Mouse (Mus musculus) intestine, embryonic 15.5 days (tissue): Measurements from ENCODE around the gene AW011738. TPM values are rescaled to one million over a fixed set of nuclear protein-coding genes. Genes with fewer than 3 reads are reported as not detected.

ENCODE experiments used
- ATAC-seq: fragments of 200-750 bp; cut with Nextera tagmentation; 2 replicates; pipeline ENCODE4 v1.8.0; 2017; ENCODE audit warnings: moderate TSS enrichment, moderate library complexity
- H3K27ac ChIP-seq: fragments of 300-500 bp; sonication (generic); 2 replicates; pipeline ENCODE4 v1.5.1; 2015; ENCODE audit warnings: mild to moderate bottlenecking, inconsistent platforms
- H3K27me3 ChIP-seq: fragments of 300-500 bp; sonication (generic); replicated peaks from 2 replicates; pipeline ENCODE4 v1.6.1; 2015; ENCODE audit warnings: inconsistent platforms
- H3K36me3 ChIP-seq: fragments of 300-500 bp; sonication (generic); 2 replicates; pipeline ENCODE4 v1.6.1; 2015; ENCODE audit warnings: inconsistent platforms
- H3K4me1 ChIP-seq: fragments of 300-500 bp; sonication (generic); replicated peaks from 2 replicates; pipeline ENCODE4 v1.6.1; 2015; ENCODE audit warnings: inconsistent platforms
- H3K4me2 ChIP-seq: fragments of 300-500 bp; sonication (generic); replicated peaks from 2 replicates; pipeline ENCODE4 v1.6.1; 2015; ENCODE audit warnings: mild to moderate bottlenecking, inconsistent platforms
- H3K4me3 ChIP-seq: fragments of 300-500 bp; sonication (generic); replicated peaks from 2 replicates; pipeline ENCODE4 v1.5.1; 2015; ENCODE audit warnings: inconsistent platforms
- H3K9ac ChIP-seq: fragments of 300-500 bp; sonication (generic); 2 replicates; pipeline ENCODE4 v1.6.1; 2015; ENCODE audit warnings: inconsistent platforms
- H3K9me3 ChIP-seq: fragments of 300-500 bp; sonication (generic); 2 replicates; pipeline ENCODE4 v1.6.1; 2016; ENCODE audit warnings: inconsistent platforms
- WGBS: fragments of 180-500 bp; shearing (Covaris S2); methylation state at CpG from one replicate; pipeline ENCODE4 v1.1.7; 2015; 5-methylcytosine and 5-hydroxymethylcytosine counted together
- polyA plus RNA-seq: library from polyadenylated mRNA; unstranded; fragments of >200 nt; fragmentation: Nextera tagmentation; extraction: Ambion mirVana; gene quantifications from 2 replicates; pipeline ENCODE4 v1.2.1, GENCODE M21; 2015

The AW011738 gene
- 2.1 and 2.2 TPM in 2 replicates for polyA plus RNA-seq

GRCm38 (mm10) chr4:156203001-156203412 is at the start of gene AW011738:
TSS of gene AW011738 (plus strand) at chr4:156203304.
- under 1% methylated on average over 37 of the region's 39 CpGs for WGBS
- peak within 1 kb of the TSS; percentile 54 for H3K4me3 ChIP-seq

GRCm38 (mm10) chr4:156154771-156155170 is 48.3 kb upstream of the AW011738 start:
- Histone ChIP-seq H3K4me2 (no peak overlapping the region), H3K4me3 (no peak overlapping the region), H3K4me1 (no peaks in the 10 kb centered on the region), H3K27ac (no peak overlapping the region), H3K9ac (no peak overlapping the region), H3K36me3 (no peaks in the 10 kb centered on the region), H3K27me3 (no peaks in the 10 kb centered on the region), H3K9me3 (peaks cover 3% of the 10 kb centered on the region; the same call in 1 of the 2 replicates)
- WGBS, result 92% methylated on average over 3 of the region's 3 CpGs
- no peak for ATAC-seq

More at GRCm38 (mm10) chr4:156203001-156203412, at the start of gene AW011738:
- H3K4me1 ChIP-seq, result no peaks in the 10 kb centered on the region; the same call in 1 of the 2 replicates
- peaks cover 13% of the 10 kb centered on the region; the same call in 1 of the 2 replicates for H3K27me3 ChIP-seq
- ATAC-seq, result peak; percentile 77
- no peaks in the 10 kb centered on the region for H3K36me3 ChIP-seq
- peak within 1 kb of the TSS; percentile 46 for H3K9ac ChIP-seq
- no peaks in the 10 kb centered on the region for H3K9me3 ChIP-seq
- H3K27ac ChIP-seq, result peak within 1 kb of the TSS; percentile 45; the same call in 1 of the 2 replicates
- peak within 1 kb of the TSS; percentile 94 for H3K4me2 ChIP-seq

- Histone ChIP-seq H3K27ac (no peak overlapping the region), H3K9me3 (no peaks in the 10 kb centered on the region), H3K4me1 (no peaks in the 10 kb centered on the region), H3K4me2 (no peak overlapping the region), H3K4me3 (no peak overlapping the region), H3K36me3 (peaks cover 66% of the 10 kb centered on the region), H3K9ac (no peak overlapping the region), H3K27me3 (no peaks in the 10 kb centered on the region)
- WGBS, result 87% methylated on average over 9 of the region's 9 CpGs
- no peak for ATAC-seq
Observed at GRCm38 (mm10) chr4:156166477-156166876, 36.6 kb upstream of the AW011738 start.

- Histone ChIP-seq H3K9ac (no peak overlapping the region), H3K27me3 (no peaks in the 10 kb centered on the region), H3K9me3 (no peaks in the 10 kb centered on the region), H3K4me2 (no peak overlapping the region), H3K4me1 (no peaks in the 10 kb centered on the region), H3K27ac (no peak overlapping the region), H3K4me3 (no peak overlapping the region), H3K36me3 (peaks cover 75% of the 10 kb centered on the region)
- 91% methylated on average over 8 of the region's 8 CpGs for WGBS
- ATAC-seq, result no peak
Observed at GRCm38 (mm10) chr4:156168611-156169010, 34.5 kb upstream of the AW011738 start.

GRCm38 (mm10) chr4:156169129-156169528 is 34.0 kb upstream of the AW011738 start:
- Histone ChIP-seq H3K4me3 (no peak overlapping the region), H3K9ac (no peak overlapping the region), H3K9me3 (no peaks in the 10 kb centered on the region), H3K27me3 (no peaks in the 10 kb centered on the region), H3K4me2 (no peak overlapping the region), H3K27ac (no peak overlapping the region), H3K36me3 (peaks cover 77% of the 10 kb centered on the region), H3K4me1 (no peaks in the 10 kb centered on the region)
- whole genome bisulfite sequencing, result 96% methylated on average over 10 of the region's 10 CpGs
- ATAC-seq, result no peak

GRCm38 (mm10) chr4:156171828-156172227 is 31.3 kb upstream of the AW011738 start:
- H3K9ac ChIP-seq, result no peak overlapping the region
- no peak overlapping the region for H3K4me2 ChIP-seq
- no peaks in the 10 kb centered on the region for H3K4me1 ChIP-seq
- H3K4me3 ChIP-seq, result no peak overlapping the region
- H3K27ac ChIP-seq, result no peak overlapping the region
- H3K27me3 ChIP-seq, result no peaks in the 10 kb centered on the region
- H3K9me3 ChIP-seq, result no peaks in the 10 kb centered on the region
- no peak for ATAC-seq
- peaks cover 80% of the 10 kb centered on the region for H3K36me3 ChIP-seq
- 94% methylated on average over 11 of the region's 11 CpGs for WGBS

- peaks cover 52% of the 10 kb centered on the region for H3K36me3 ChIP-seq
- no peaks in the 10 kb centered on the region for H3K9me3 ChIP-seq
- H3K27ac ChIP-seq, result no peak overlapping the region
- no peak overlapping the region for H3K9ac ChIP-seq
- H3K27me3 ChIP-seq, result no peaks in the 10 kb centered on the region
- H3K4me3 ChIP-seq, result no peak overlapping the region
- H3K4me2 ChIP-seq, result no peak overlapping the region
- ATAC-seq, result no peak
- no peaks in the 10 kb centered on the region for H3K4me1 ChIP-seq
- 87% methylated on average over 9 of the region's 9 CpGs for WGBS
Observed at GRCm38 (mm10) chr4:156177630-156178029, 25.5 kb upstream of the AW011738 start.

- Histone ChIP-seq H3K36me3 (peaks cover 26% of the 10 kb centered on the region), H3K9ac (no peak overlapping the region), H3K4me2 (no peak overlapping the region), H3K27me3 (no peaks in the 10 kb centered on the region), H3K9me3 (no peaks in the 10 kb centered on the region), H3K4me3 (no peak overlapping the region), H3K4me1 (peaks cover 25% of the 10 kb centered on the region), H3K27ac (no peak overlapping the region)
- 82% methylated on average over 5 of the region's 5 CpGs for WGBS
- no peak for ATAC-seq
Observed at GRCm38 (mm10) chr4:156183747-156184146, 19.4 kb upstream of the AW011738 start.

- Histone ChIP-seq H3K27me3 (no peaks in the 10 kb centered on the region), H3K4me2 (no peak overlapping the region), H3K9ac (no peak overlapping the region), H3K4me1 (peaks cover 32% of the 10 kb centered on the region), H3K36me3 (peaks cover 19% of the 10 kb centered on the region), H3K9me3 (no peaks in the 10 kb centered on the region), H3K27ac (no peak overlapping the region), H3K4me3 (no peak overlapping the region)
- no peak for ATAC-seq
- WGBS, result 86% methylated on average over 7 of the region's 7 CpGs
Observed at GRCm38 (mm10) chr4:156184291-156184954, 18.7 kb upstream of the AW011738 start.

- Histone ChIP-seq H3K36me3 (peaks cover 15% of the 10 kb centered on the region), H3K4me2 (peak overlapping the region; percentile 43), H3K4me3 (peak overlapping the region; percentile 19), H3K9me3 (no peaks in the 10 kb centered on the region), H3K27ac (no peak overlapping the region), H3K4me1 (peaks cover 39% of the 10 kb centered on the region), H3K9ac (peak overlapping the region; percentile 30; the same call in 1 of the 2 replicates), H3K27me3 (no peaks in the 10 kb centered on the region)
- no peak for ATAC-seq
- 88% methylated on average over 13 of the region's 13 CpGs for WGBS
Observed at GRCm38 (mm10) chr4:156185456-156185949, 17.6 kb upstream of the AW011738 start.

- no peaks in the 10 kb centered on the region for H3K9me3 ChIP-seq
- peaks cover 39% of the 10 kb centered on the region for H3K4me1 ChIP-seq
- no peaks in the 10 kb centered on the region for H3K27me3 ChIP-seq
- H3K9ac ChIP-seq, result peak overlapping the region; percentile 30; the same call in 1 of the 2 replicates
- no peak overlapping the region for H3K27ac ChIP-seq
- H3K36me3 ChIP-seq, result peaks cover 15% of the 10 kb centered on the region
- peak overlapping the region; percentile 43 for H3K4me2 ChIP-seq
- 34% methylated on average over 31 of the region's 31 CpGs for WGBS
- H3K4me3 ChIP-seq, result peak overlapping the region; percentile 19
- no peak for ATAC-seq
Observed at GRCm38 (mm10) chr4:156185950-156186850, 16.9 kb upstream of the AW011738 start.

- no peaks in the 10 kb centered on the region for H3K9me3 ChIP-seq
- no peak overlapping the region for H3K4me3 ChIP-seq
- H3K27ac ChIP-seq, result no peak overlapping the region; the same call in 1 of the 2 replicates
- H3K4me2 ChIP-seq, result no peak overlapping the region
- WGBS, result 77% methylated on average over 5 of the region's 5 CpGs
- no peak for ATAC-seq
- peaks cover 52% of the 10 kb centered on the region for H3K4me1 ChIP-seq
- peaks cover 19% of the 10 kb centered on the region for H3K36me3 ChIP-seq
- no peaks in the 10 kb centered on the region for H3K27me3 ChIP-seq
- no peak overlapping the region for H3K9ac ChIP-seq
Observed at GRCm38 (mm10) chr4:156188162-156188810, 14.8 kb upstream of the AW011738 start.
